Mouse (Mus musculus) granulocyte monocyte progenitor cell, adult 5-6 weeks (primary cell): Measurements from ENCODE around the gene Dzip3. TPM values are rescaled to one million over a fixed set of nuclear protein-coding genes. Genes with fewer than 3 reads are reported as not detected.

Experiments
- ATAC-seq: replicated peaks from 2 replicates; pipeline ENCODE4 v1.8.0; 2016; ENCODE audit warnings: mild to moderate bottlenecking, moderate TSS enrichment, inconsistent platforms; ENCODE audit not compliant: poor library complexity, severe bottlenecking
- total RNA-seq, 2 experiments: library from RNA; stranded (forward) in 1 of 2; stranded (reverse) in 1 of 2; fragments of 200-712, 200-1000 nt in 1 of 2; fragments of >200 nt in 1 of 2; fragmentation: Nextera tagmentation in 1 of 2; gene quantifications; 2 replicates each; pipeline ENCODE4 v1.2.3; 2014 to 2017

The Dzip3 gene
- total RNA-seq (2014; fragmentation: Nextera tagmentation): 28.6 and 31.5 TPM in 2 replicates
- 21.8 and 40.1 TPM in 2 replicates for total RNA-seq (2017)

DNA sequence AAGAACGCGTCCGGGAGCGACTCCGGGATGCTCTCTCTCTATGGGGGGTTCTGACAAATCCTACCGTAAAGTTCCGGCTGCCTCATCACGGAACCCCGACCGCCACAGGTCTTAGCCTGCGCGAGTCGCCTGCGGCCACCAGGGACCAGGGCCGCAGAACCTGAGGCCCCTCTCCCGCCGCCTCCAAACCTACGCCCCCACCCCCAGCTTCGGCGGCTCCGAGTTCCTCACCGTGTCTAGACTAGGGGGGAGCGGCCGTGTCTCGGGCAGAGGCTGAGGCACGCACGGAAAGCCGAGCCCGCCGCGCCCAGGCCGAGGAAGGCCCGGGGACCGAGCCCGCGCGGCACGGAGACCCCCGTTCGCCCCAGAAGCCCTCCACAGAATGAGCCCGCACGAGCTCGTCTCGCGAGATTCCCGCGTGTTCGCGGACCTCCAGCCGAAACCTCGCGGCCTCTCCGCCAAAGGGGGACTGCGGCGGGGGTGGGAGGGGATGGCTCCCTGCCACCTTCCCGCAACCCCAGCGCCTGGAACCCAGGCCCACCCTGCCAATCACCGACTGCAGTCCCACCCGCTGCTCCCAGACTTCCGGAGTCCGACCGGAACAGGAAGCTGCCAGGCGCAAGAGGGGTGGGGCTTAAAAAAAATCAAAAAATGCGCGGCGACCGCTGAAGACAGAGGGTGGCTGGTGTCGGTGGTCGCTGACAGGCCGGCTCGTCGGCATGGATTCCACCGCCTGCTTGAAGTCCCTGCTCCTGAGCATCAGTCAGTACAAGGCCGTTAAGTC lies at the start of gene Dzip3, which contains the start of gene Cip2a:
Dzip3 (minus strand) TSS at position 607 of the 784 bp plus-strand sequence.
Cip2a (plus strand) TSS at position 627 of the 784 bp plus-strand sequence.
- peak; percentile 93 for ATAC-seq

GRCm38 (mm10) chr16:49040554-49041221 lies 46.7 kb upstream of the Dzip3 start:
- ATAC-seq: no peak

DNA sequence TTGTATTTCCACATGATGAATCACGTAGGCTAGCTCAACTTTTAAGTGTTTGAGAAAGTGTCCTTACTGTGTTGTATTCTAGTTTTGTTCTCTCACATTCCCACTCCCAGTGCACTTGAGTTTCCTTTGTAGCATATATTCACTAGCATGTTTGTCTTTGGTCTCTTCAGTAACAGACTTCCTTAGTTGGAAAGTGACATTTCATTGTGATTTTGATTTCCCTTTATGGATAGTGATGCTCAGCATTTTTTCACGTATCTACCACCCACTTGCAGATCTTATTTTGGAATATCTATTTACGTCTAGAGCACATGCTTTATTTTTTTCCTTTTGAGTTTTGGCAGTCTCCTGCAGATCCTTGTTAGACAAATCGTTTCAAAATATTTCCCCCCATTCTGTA lies 43.8 kb upstream of the Dzip3 start:
- no peak for ATAC-seq

- ATAC-seq: no peak
Observed at GRCm38 (mm10) chr16:49035852-49036251, 41.9 kb upstream of the Dzip3 start.

DNA sequence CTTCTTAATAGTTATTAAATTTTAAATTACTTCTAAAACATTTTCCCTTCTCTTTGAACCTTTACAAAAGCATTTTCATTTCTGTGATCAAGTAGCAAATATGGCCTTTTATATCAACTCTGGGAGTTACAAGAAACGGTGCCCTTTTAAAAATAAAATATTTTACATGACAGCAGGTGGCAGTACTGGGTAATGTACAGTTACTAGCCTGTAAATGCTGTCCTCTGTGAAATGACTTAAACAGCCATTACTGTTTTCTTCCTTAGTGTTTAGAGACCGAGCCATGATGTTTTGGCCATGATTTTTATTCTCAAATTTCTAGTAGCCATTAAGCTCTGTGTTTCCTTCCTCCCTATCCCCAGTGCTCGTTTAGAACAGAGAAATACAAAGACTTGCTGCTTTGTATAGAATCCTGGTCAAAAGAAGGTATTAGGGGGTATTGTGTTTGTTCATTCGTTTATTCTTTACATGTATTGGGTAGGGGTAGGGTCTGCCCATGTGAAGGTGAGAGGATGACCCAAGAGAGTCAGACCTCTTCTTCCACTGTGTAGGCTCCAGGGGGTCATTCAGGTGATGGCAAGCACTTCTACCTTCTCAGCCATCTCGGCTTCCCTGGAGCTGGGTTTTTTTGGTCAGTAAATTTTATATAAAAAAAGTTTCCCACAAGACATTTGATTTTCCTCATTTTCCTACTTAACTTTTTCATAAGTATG lies 22.8 kb upstream of the Dzip3 start:
- no peak; the same call in 1 of the 2 replicates for ATAC-seq

DNA sequence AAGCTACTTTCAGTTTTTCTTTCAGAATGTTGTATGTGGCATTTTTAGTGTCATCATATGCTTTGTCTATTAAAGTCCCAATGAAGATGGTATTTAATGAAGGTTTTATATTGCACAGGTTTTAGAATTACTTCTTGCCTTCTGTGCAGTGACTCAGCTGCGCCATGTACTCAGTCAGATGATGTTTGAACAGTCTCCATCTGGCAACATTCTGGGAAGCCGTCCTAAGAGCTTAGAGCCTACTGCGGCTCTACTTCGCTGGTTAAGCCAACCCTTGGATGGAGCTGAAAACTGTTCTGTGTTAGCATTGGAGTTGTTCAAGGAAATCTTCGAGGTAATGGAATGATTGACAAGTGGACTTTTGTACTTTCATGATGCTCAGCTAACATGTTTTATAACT lies 10.2 kb upstream of the Dzip3 start:
- ATAC-seq: no peak

GRCm38 (mm10) chr16:48994343-48994693 lies 353 bp upstream of the Dzip3 start:
- peak; percentile 51 for ATAC-seq

DNA sequence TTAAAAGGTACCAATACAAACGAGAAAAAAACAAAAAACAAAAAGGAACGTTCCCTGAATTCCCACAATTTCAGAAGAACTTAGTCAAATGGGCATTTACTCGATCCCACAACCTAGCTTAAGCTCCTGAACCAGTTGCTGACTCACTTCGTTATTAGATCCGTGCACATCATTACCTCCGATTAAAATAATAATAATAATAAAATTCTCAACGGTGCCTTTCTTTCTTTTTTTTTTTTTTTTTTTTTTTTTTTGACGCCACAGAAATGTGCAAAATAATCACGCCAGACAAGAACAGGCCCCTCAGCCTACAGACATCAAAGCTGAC lies 770 bp downstream of the Dzip3 start:
- no peak for ATAC-seq

DNA sequence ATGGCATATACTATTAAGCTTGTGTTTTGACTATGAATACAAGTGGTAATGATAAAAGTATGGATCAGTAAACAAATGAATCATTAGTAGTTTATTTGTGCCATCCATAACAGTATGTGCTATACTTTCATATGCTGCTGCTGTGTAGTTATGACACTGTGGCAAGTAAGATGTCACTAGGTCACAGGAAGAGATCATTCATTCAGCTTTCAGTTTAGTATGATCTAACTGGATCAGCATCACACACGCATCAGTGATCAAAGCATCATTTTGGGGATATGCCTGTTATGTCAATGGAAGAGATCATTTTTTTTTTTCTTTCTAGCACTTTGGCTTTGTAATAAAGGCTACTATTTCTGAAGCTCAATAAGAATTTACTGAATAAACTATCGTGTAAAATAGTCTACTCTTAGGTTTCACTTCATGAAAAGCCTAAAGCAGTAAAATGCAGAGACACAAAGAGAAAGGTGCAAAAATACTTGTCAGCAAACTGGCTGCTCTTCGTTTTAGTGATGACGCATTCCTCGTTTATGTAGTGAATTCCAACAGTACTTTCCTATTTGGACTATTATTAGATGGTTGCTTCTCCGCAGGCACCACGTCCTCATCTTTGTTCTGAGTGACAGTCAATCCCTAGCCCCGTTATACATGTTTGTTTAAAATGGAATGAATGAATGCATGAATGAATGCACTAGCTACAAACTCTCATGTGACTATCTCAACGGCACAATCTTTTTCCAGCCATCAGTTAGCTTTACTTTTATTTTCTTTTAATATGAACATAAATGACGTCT lies 1.3 kb downstream of the Dzip3 start:
- 0 out of 2 replicates have a peak, but pooled peaks have one; percentile 10 for ATAC-seq

- ATAC-seq: no peak
Observed at GRCm38 (mm10) chr16:48989700-48990099, 4.3 kb downstream of the Dzip3 start.

- no peak for ATAC-seq
Observed at GRCm38 (mm10) chr16:48985034-48985627, 8.8 kb downstream of the Dzip3 start.

- no peak for ATAC-seq
Observed at GRCm38 (mm10) chr16:48979965-48980364, 14.0 kb downstream of the Dzip3 start.

- ATAC-seq: peak; percentile 67
Observed at GRCm38 (mm10) chr16:48973548-48973947, 20.4 kb downstream of the Dzip3 start.

GRCm38 (mm10) chr16:48972996-48973395 lies 21.0 kb downstream of the Dzip3 start:
- ATAC-seq: no peak

GRCm38 (mm10) chr16:48941805-48942204 lies 52.2 kb downstream of the Dzip3 start:
- ATAC-seq: peak; percentile 42; the same call in 1 of the 2 replicates

- ATAC-seq: no peak
Observed at GRCm38 (mm10) chr16:48923724-48924123, 70.2 kb downstream of the Dzip3 start.

GRCm38 (mm10) chr16:48913206-48913605 lies 80.8 kb downstream of the Dzip3 start:
- ATAC-seq: no peak

DNA sequence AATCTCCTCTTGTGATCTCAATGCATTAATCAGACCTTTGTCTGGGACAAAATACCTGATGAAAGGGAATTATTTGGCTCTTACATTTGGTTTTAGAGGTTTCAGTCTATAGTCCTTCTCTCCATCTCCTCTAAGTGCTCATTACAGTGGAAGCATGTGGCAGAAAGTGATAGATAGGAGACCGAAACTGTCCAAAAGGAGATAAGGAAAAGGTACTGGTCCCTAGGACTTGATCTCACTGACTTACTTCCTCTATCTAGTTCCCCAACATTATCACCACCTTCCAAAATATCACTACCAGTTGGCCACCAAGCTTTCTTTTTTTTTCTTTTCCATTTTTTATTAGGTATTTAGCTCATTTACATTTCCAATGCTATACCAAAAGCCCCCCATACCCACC lies 82.8 kb downstream of the Dzip3 start:
- no peak for ATAC-seq

GRCm38 (mm10) chr16:48899868-48900267 lies 94.1 kb downstream of the Dzip3 start:
- ATAC-seq: no peak

DNA sequence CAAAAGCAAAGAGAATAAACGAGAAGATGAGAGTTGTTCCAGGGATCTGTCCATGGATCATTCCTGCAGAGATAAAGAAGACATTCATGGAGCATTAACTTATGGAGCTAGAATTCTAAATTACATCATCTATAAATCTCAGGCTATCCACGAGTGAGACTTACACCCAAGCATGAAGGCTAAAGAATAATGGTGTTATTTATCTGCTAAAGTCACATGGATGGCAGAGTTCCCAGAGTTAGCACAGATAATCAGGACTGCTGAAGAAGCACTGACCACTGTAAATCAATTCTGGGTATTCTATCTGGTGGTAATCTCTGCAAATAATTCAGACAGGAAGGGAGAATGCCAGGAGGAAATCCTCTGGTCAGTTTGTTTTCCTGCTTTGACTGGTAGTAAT lies 103.2 kb downstream of the Dzip3 start:
- ATAC-seq: no peak
